Mouse (Mus musculus) NIH3T3 (cell line): ENCODE measurements around the gene Tnfrsf21.

Experiments
- DNase-seq: peaks from one replicate; pipeline ENCODE4 v3.0.0-alpha.2; 2012; ENCODE audit warnings: low read depth

The Tnfrsf21 gene

GRCm38 (mm10) chr17:43016371-43017331 lies at the start of gene Tnfrsf21:
TSS of gene Tnfrsf21 (plus strand) at chr17:43016555.
- peak; percentile 91 for DNase-seq

- DNase-seq = no peak
Observed at GRCm38 (mm10) chr17:42968174-42968573, 48.2 kb upstream of the Tnfrsf21 start.

GRCm38 (mm10) chr17:42975312-42975996 lies 40.9 kb upstream of the Tnfrsf21 start:
- DNase-seq = peak; percentile 34

GRCm38 (mm10) chr17:42977766-42978165 lies 38.6 kb upstream of the Tnfrsf21 start:
- DNase-seq = no peak

- DNase-seq = no peak
Observed at GRCm38 (mm10) chr17:42978345-42978744, 38.0 kb upstream of the Tnfrsf21 start.

GRCm38 (mm10) chr17:42981806-42982205 lies 34.5 kb upstream of the Tnfrsf21 start:
- peak; percentile 66 for DNase-seq

- DNase-seq = no peak
Observed at GRCm38 (mm10) chr17:42982568-42982967, 33.8 kb upstream of the Tnfrsf21 start.

GRCm38 (mm10) chr17:42985837-42986589 lies 30.3 kb upstream of the Tnfrsf21 start:
- DNase-seq = peak; percentile 24

GRCm38 (mm10) chr17:42987692-42988091 lies 28.7 kb upstream of the Tnfrsf21 start:
- DNase-seq = peak; percentile 27

GRCm38 (mm10) chr17:42989981-42990380 lies 26.4 kb upstream of the Tnfrsf21 start:
- DNase-seq = peak; percentile 82

GRCm38 (mm10) chr17:42991112-42991511 lies 25.2 kb upstream of the Tnfrsf21 start:
- DNase-seq = no peak

- DNase-seq = no peak
Observed at GRCm38 (mm10) chr17:42999446-42999977, 16.8 kb upstream of the Tnfrsf21 start.

GRCm38 (mm10) chr17:43000598-43000997 lies 15.8 kb upstream of the Tnfrsf21 start:
- DNase-seq = no peak

- DNase-seq = peak; percentile 82
Observed at GRCm38 (mm10) chr17:43012718-43013117, 3.6 kb upstream of the Tnfrsf21 start.

GRCm38 (mm10) chr17:43017341-43018052 lies 1.1 kb downstream of the Tnfrsf21 start:
- DNase-seq = no peak

GRCm38 (mm10) chr17:43018071-43018470 lies 1.7 kb downstream of the Tnfrsf21 start:
- no peak for DNase-seq

- DNase-seq = no peak
Observed at GRCm38 (mm10) chr17:43019660-43020059, 3.3 kb downstream of the Tnfrsf21 start.

GRCm38 (mm10) chr17:43021017-43021416 lies 4.7 kb downstream of the Tnfrsf21 start:
- DNase-seq = no peak

- no peak for DNase-seq
Observed at GRCm38 (mm10) chr17:43022056-43022455, 5.7 kb downstream of the Tnfrsf21 start.

GRCm38 (mm10) chr17:43023637-43024217 lies 7.4 kb downstream of the Tnfrsf21 start:
- no peak for DNase-seq

- no peak for DNase-seq
Observed at GRCm38 (mm10) chr17:43024531-43024930, 8.2 kb downstream of the Tnfrsf21 start.
